ENCODE assay signal across 21 mouse cellular contexts in the genomic region with DNA sequence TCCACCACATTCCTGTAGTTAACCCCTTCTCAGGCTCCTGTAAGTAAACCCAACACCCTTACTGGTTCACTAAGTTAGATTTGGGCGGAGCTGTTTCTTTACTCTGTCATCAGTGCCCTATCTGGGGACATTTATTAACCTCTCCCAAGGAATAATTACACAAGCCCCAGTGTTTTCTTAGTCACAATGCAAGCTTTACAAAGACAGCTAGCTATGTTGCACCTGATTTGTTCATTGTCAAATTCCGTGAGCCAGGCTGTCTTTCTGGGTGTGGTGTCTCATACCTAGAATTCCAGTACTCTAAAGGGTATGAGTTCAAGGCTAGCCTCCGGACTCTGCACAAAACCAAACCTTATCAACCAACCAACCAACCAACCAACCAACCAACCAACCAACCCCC. TPM values are rescaled to one million over a fixed set of nuclear protein-coding genes. Genes with fewer than 3 reads are reported as not detected.
A peak's percentile ranks its signal among the peaks of the same experiment; 100 is the strongest.
DNase-seq lines count a peak whose midpoint lies in the region; ATAC-seq and TF ChIP-seq lines count a peak whose summit lies in the region.
"Had no signal": no experiment of that assay in that cellular context is flagged by ENCODE, and none has a peak within 500 bp of the region (broad histone marks: within the 10 kb centered on the region; RNA-seq: fewer than 3 reads in every experiment).

No protein-coding gene starts in this region.

- 91% methylated on average over 3 of the region's 3 CpGs for WGBS in forebrain, embryonic 12.5 days

- H3K4me1 ChIP-seq in ES-E14 (ENCODE audit: control insufficient read depth in 2 of 2, insufficient read depth in 2 of 2, low read length in 2 of 2, poor library complexity in 1 of 2), result no peaks in the 10 kb centered on the region
- no peaks in the 10 kb centered on the region for H3K4me1 ChIP-seq in forebrain, embryonic 12.5 days
- H3K4me1 ChIP-seq: embryonic facial prominence, embryonic 15.5 days; forebrain, embryonic 13.5 days; forebrain, embryonic 15.5 days had no signal

- in situ Hi-C loops in ES-E14 (cut with MboI; ENCODE audit: low sequenced_read_pairs in 2 of 2, unreplicated experiment in 2 of 2), result no loop called here

- no peaks in the 10 kb centered on the region for H3K27me3 ChIP-seq in forebrain, embryonic 12.5 days
- H3K27me3 ChIP-seq: embryonic facial prominence, embryonic 13.5 days; embryonic facial prominence, embryonic 15.5 days; forebrain, embryonic 13.5 days; forebrain, embryonic 15.5 days had no signal

- no peaks in the 10 kb centered on the region for H3K9me3 ChIP-seq in ES-E14 (ENCODE audit: control insufficient read depth, insufficient read depth, low read depth, low read length)
- H3K9me3 ChIP-seq in forebrain, embryonic 12.5 days, result no peaks in the 10 kb centered on the region
- H3K9me3 ChIP-seq: embryonic facial prominence, embryonic 13.5 days; embryonic facial prominence, embryonic 15.5 days; forebrain, embryonic 15.5 days had no signal

- DNase-seq in ES-CJ7 (ENCODE audit: low read depth, low spot score) (peak; percentile 52), ES-E14 (ENCODE audit: low read depth, low spot score) (peak; percentile 19), ZHBTc4 (ENCODE audit: low read depth, low spot score) (peak; percentile 82)
- no peak for DNase-seq in right cerebral cortex, adult 2 months (ENCODE audit: low spot score in 2 of 2)
- no peak for DNase-seq in ovary, postnatal 10 days (ENCODE audit: low spot score)
- DNase-seq: adrenal gland, adult 2 months; adrenal gland, postnatal 10 days; adrenal gland, postnatal 25 days; cerebellum, adult 11 months; cerebellum, adult 18-20 months; cerebellum, adult 8-10 months; cerebellum, adult 9-11 months; cerebellum, postnatal 14 days; cerebellum, postnatal 36 days; embryo, embryonic 11 days; forebrain, postnatal 0 days had no signal

- ATAC-seq in forebrain, embryonic 12.5 days (ENCODE audit: low FRiP score), result no peak
- ATAC-seq: forebrain, embryonic 13.5 days; forebrain, embryonic 15.5 days; forebrain, postnatal 0 days had no signal

- no peak overlapping the region for H3K4me2 ChIP-seq in forebrain, embryonic 12.5 days
- H3K4me2 ChIP-seq: embryonic facial prominence, embryonic 13.5 days; embryonic facial prominence, embryonic 15.5 days; forebrain, embryonic 13.5 days; forebrain, embryonic 15.5 days had no signal

- H3K9ac ChIP-seq in ES-E14 (ENCODE audit: insufficient read depth, low read depth, low read length, poor library complexity, severe bottlenecking), result no peak overlapping the region
- H3K9ac ChIP-seq in forebrain, embryonic 12.5 days, result no peak overlapping the region
- H3K9ac ChIP-seq: embryonic facial prominence, embryonic 13.5 days; embryonic facial prominence, embryonic 15.5 days; forebrain, embryonic 13.5 days; forebrain, embryonic 15.5 days; forebrain, postnatal 0 days had no signal

- no peaks in the 10 kb centered on the region for H3K36me3 ChIP-seq in ES-E14 (ENCODE audit: control insufficient read depth, insufficient read depth, low read length, poor library complexity, severe bottlenecking)
- H3K36me3 ChIP-seq in forebrain, embryonic 12.5 days (replicated peaks), result no peaks in the 10 kb centered on the region
- H3K36me3 ChIP-seq: embryonic facial prominence, embryonic 13.5 days; embryonic facial prominence, embryonic 15.5 days; forebrain, embryonic 15.5 days had no signal

- H3K4me3 ChIP-seq in ES-E14 (ENCODE audit: insufficient read depth in 1 of 2, low read depth in 1 of 2, low read length in 2 of 2, poor library complexity in 1 of 2, severe bottlenecking in 1 of 2), result no peak overlapping the region
- H3K4me3 ChIP-seq in forebrain, embryonic 12.5 days (replicated peaks), result no peak overlapping the region
- H3K4me3 ChIP-seq: embryonic facial prominence, embryonic 13.5 days; embryonic facial prominence, embryonic 15.5 days; forebrain, embryonic 13.5 days; forebrain, embryonic 15.5 days had no signal

- no peak overlapping the region for H3K27ac ChIP-seq in ES-E14 (ENCODE audit: insufficient read depth, low read depth, low read length, poor library complexity, severe bottlenecking)
- H3K27ac ChIP-seq in forebrain, embryonic 12.5 days, result no peak overlapping the region
- H3K27ac ChIP-seq: embryonic facial prominence, embryonic 13.5 days; embryonic facial prominence, embryonic 15.5 days; forebrain, embryonic 13.5 days; forebrain, embryonic 15.5 days had no signal

TF ChIP-seq in ES-E14, 5 proteins besides CTCF, POLR2A, EP300 and RAD21:
- no peak for TF ChIP-seq MAFK (IDR thresholded peaks at IDR 0.05; ENCODE audit: insufficient read depth, low read depth, low read length)
- TF ChIP-seq ZC3H11A (IDR thresholded peaks at IDR 0.05; ENCODE audit: borderline replicate concordance, low read depth, low read length), result no peak
- no peak for TF ChIP-seq HCFC1 (IDR thresholded peaks at IDR 0.05; ENCODE audit: borderline replicate concordance, insufficient read depth, low read length)
- TF ChIP-seq CHD2 (IDR thresholded peaks at IDR 0.05; ENCODE audit: low read depth, low read length), result no peak
- no peak for TF ChIP-seq ZNF384 (IDR thresholded peaks at IDR 0.05; ENCODE audit: low read depth, low read length)

RNA-seq across cellular contexts. Expression of a gene that starts 32.7 kb away (rescaled TPM):
- 14.3 and 17.2 TPM in 2 replicates for total RNA-seq in ES-E14 (2012; rRNA removed)
- polyA plus RNA-seq in forebrain, embryonic 12.5 days (2016; fragmentation: Nextera tagmentation; extraction: Ambion mirVana), result 10.4 and 10.7 TPM in 2 replicates

Comparison
In these comparisons a context has a peak if more than half of its experiments do, and no peak if none do; other contexts are left out.
1. DNase-seq: peak in ES-CJ7 (single experiment), ES-E14 (single experiment) and ZHBTc4 (single experiment); none in right cerebral cortex, adult 2 months (0 of 2) and ovary, postnatal 10 days (single experiment).